Mouse (Mus musculus) liver, embryonic 14.5 days (tissue): ENCODE data around the gene Rec8.

Experiments
- CTCF ChIP-seq: IDR thresholded peaks from 2 replicates; pipeline ENCODE4 v1.5.1; 2016; ENCODE audit warnings: antibody characterized with exemption, low read depth, control low read depth
- EP300 ChIP-seq: IDR thresholded peaks from 2 replicates; pipeline ENCODE4 v1.6.1; 2016; ENCODE audit warnings: antibody characterized with exemption, low read depth

- TF ChIP-seq CTCF (no peak), EP300 (no peak)
Observed at GRCm38 (mm10) chr14:55605743-55606459, 11.9 kb upstream of the Rec8 start.
